Mouse (Mus musculus) adrenal gland, adult 2 months (tissue): ENCODE measurements at regions not wholly inside any gene's neighbourhood (a gene's known extent, or its start where the extent isn't known, plus 50 kb on each side); places are given as distances from the start of the nearest gene placed in this dataset.
A peak's percentile ranks its signal among the peaks of the same experiment; 100 is the strongest.

Experiments
- DNase-seq: peaks from one replicate; pipeline ENCODE4 v3.0.0; 2021

DNA sequence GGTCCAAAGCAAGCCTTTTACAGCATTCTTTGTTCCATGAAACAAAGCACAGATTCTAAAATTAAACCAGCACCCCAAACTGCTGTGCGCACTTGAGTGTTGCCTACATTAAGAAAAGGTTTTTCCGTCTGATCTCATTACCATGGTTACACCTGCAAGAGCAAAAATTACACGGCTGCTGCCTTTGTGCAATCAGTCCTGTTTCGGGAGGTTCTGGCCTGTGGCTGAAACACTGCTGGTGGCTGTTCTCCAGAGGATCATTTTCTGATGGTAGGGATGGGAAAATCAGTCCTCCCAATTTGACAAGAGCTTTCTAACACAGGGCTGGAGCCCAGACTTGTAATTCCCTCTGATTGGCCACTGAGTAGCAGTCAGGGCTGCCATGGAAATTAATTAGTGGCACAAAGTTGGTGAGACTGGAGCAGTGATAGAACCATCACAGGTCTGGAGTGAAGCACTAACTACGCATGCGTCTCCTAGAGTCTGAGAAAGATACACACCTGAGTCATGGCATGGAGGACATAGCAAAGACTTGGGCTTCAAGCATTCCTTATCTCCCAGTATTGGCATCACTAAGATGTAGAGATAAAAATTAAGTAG lies 114.8 kb upstream of the Fam49a start:
- DNase-seq: no peak

GRCm38 (mm10) chr12:12147847-12148246 lies 114.1 kb upstream of the Fam49a start:
- DNase-seq: no peak

- no peak for DNase-seq
These were observed 113.1 kb upstream of the Fam49a start for GRCm38 (mm10) chr12:12148659-12149399.

DNA sequence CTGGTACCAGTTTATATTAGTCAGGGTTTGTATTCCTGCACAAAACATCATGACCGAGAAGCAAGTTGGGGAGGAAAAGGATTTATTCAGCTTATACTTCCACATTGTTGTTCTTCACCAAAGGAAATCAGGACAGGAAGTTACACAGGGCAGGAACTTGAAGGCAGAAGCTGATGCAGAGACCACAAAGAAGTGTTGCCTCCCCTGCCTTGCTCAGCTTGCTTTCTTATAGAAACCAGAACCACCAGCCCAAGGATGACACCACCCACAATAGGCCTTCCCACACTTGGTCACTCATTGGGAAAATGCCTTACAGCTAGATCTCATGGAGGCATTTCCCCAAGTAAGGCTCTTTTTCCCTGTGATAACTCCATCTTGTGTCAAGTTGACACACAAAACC lies 97.5 kb upstream of the Fam49a start:
- no peak for DNase-seq

DNA sequence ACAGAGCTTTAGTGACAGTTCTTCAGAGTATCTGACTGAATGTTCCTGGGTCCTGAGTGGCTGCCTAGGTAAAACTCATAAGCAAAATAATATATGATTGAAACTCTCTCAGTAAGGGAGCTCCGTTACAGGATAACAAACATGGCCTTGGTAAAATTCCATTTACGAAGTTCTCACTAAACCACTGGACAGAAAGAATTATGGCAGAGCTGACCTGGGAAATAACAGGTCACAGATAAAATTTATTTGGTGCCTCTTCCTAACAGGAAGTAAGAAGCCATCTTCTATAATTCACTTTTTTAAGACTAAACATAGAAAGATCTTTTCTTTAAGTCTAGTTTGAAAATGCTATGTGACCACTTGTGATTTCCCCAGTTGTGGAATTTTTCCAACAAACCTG lies 91.4 kb upstream of the Fam49a start:
- DNase-seq: no peak

GRCm38 (mm10) chr12:12172087-12172823 lies 89.7 kb upstream of the Fam49a start:
- DNase-seq: no peak

- DNase-seq: peak; percentile 87
These were observed 85.3 kb upstream of the Fam49a start for GRCm38 (mm10) chr12:12176331-12177263.

GRCm38 (mm10) chr12:12177264-12178043 lies 84.5 kb upstream of the Fam49a start:
- DNase-seq: no peak

DNA sequence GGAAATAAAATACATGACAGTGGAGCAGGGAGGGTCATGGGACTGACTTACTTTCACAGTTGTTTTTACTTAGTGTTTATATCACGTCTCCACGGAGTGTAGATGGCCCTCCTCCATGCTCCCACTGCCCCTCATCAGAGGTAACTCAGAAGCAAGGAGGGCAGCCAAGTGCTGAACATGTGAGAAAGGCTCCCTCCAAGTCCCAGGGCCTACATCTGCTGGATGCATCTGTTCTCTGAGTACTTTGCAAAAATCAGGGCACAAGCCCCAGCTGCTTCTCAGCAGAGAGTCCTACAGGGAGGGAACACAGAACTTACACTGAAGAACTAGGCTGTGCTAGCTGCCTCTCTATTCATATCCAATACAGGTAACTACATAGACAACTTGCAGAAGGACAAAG lies 83.5 kb upstream of the Fam49a start:
- DNase-seq: no peak

- DNase-seq: no peak
These were observed 82.6 kb upstream of the Fam49a start for GRCm38 (mm10) chr12:12179292-12179865.

DNA sequence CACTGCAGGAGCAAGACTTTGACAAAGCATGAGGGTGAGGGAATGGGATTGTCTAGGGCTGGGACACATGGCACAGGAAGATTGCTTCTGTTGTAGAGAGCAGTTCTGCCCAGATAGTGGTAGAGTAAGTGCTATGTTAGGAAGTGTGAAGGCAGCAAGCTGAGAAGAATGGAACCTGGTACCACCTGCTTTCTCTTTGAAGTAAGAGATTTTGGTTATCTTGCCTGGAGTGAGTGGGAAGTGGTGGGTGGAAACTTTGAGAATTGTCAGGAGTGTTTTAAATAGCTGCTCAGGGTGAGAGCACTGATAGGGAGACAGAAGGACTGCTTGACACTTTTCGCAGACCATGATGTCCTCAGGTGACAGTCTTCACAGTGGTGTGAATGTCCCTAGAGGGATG lies 81.0 kb upstream of the Fam49a start:
- DNase-seq: no peak

- DNase-seq: peak; percentile 72
These were observed 80.3 kb upstream of the Fam49a start for GRCm38 (mm10) chr12:12181686-12182085.

- no peak for DNase-seq
These were observed 75.6 kb upstream of the Fam49a start for GRCm38 (mm10) chr12:12186353-12186752.

DNA sequence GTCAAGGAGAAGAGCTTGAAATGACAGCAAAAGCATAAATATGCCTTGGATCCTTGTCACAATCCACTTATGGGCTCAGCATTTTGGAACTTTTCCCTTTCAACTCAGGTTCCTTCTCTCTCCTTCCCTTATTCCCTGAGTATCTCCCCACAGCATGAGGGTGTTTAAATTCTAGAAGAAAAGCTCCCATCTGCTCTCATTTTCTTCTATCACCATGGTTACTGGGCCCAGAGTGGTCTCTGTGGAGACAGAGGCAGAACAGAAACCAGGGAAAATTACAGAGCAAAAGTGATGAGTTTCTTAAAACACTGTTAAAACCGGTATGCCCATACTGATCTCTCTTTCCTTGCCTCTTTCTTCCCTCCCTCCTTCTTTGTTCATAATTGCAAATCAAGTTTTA lies 66.9 kb upstream of the Fam49a start:
- no peak for DNase-seq

- DNase-seq: no peak
These were observed 65.3 kb upstream of the Fam49a start for GRCm38 (mm10) chr12:12196627-12197026.

- DNase-seq: no peak
These were observed 53.7 kb upstream of the Fam49a start for GRCm38 (mm10) chr12:12208216-12208615.
